Mouse (Mus musculus) heart, postnatal 36 days (tissue): Measurements from ENCODE around the gene Asxl2. TPM values are rescaled to one million over a fixed set of nuclear protein-coding genes. Genes with fewer than 3 reads are reported as not detected.

Source experiments
- DNase-seq, 2 experiments: peaks; one replicate each; pipeline ENCODE4 v3.0.0; 2021 to 2022
- intact Hi-C: fragments of 180-260 bp; cut with DNase I; formaldehyde crosslinking; loops from one replicate; pipeline ENCODE4 v1.15.1; 2025
- total RNA-seq, 2 experiments: library from RNA; stranded (reverse); gene quantifications; 2 replicates each; pipeline ENCODE4 v1.2.3; 2021

The Asxl2 gene
- total RNA-seq, 2 experiments from 2014 or later = 24.0 to 28.1 TPM

DNA sequence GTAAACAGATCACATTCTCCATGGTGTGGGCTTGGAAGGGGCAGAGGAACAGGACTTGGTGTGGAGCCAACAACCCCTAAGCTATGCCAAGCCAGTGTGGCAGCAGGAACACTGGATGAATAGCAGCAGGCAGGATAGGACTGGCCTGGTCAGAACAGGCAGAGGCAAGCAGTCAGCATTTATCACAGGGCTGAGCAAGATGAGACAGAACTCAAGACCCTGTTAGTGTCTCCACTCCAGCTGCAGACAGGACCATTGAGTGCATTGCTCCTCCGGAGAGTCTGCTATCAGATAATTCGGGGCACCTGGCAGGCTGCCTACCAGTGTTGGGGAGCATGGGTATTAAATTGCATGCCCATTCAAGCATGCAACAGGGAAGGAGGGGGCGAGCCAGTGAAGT is 111.0 kb downstream of the Asxl2 start:
- intact Hi-C loops = no loop called here
- DNase-seq = no peak

GRCm38 (mm10) chr12:3538036-3538435 is 111.4 kb downstream of the Asxl2 start:
- intact Hi-C loops = no loop called here
- DNase-seq = no peak

GRCm38 (mm10) chr12:3539605-3540004 is 112.9 kb downstream of the Asxl2 start:
- intact Hi-C loops = no loop called here
- no peak for DNase-seq

DNA sequence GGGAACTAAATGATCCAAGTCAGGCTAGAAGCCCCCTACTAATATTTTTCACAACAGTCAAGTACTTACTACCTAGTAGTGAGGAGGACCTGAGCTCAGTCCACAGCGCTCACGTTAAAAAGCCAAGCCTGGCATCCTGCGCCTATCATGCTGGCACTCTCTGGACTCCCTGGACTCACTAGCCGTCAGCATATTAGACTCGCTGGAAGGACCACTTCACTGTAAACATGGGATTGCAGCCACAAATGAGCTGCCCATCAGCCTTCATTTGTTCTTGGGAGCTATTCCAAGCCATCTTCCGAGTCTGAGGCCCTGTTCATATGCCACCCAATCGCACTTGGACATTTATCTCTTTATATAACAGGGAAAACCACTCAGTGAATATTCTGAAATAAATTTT is 114.2 kb downstream of the Asxl2 start:
- intact Hi-C loops = no loop called here
- DNase-seq = no peak

GRCm38 (mm10) chr12:3545451-3545850 is 118.8 kb downstream of the Asxl2 start:
- DNase-seq = no peak
- intact Hi-C loops = no loop called here

DNA sequence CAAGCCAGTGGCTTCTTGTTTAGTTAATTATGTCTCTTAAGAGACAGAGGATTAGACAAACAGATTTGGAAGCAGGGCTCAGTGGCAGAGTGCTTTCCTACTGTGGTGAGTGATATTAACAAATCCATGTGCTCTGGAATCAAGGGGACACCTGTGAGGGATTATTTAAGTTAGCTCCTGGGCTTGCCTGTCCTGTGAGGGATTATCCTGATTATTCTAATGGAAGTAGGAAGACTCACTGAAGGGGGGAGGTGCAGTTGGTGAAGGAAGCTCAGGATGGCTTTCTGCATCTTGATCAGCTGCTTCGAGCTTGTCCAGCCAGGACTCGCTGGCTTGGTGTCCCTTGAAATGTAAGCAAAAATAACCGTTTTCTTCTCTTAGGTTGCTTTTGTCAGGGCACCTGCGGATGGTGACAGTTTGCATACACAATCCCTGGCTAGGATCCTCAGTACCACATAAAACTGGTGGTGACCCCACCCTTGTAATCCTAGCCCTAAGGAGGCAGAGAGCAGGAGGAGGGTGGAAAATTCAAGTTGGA is 119.5 kb downstream of the Asxl2 start:
- DNase-seq = no peak
- intact Hi-C loops = no loop called here

DNA sequence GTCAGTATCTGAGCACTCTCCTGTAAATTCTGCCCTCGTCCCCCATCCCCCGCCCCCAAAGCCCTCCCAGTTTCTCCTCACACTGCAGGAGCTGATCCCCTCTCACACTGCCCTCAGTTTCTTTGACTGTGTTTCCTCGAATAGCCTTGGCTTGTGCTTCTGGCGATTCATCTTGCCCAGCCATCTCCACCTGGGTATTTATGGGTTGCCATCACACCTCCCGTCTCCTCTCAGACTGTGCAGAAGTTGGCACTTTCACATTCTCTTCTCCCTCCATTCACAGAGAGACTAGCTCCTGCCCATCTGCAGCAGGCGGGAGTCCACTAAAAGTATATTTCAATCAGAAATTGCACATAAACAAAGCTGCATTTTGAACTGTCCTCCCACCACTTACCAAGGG is 120.1 kb downstream of the Asxl2 start:
- intact Hi-C loops = no loop called here
- DNase-seq = no peak

DNA sequence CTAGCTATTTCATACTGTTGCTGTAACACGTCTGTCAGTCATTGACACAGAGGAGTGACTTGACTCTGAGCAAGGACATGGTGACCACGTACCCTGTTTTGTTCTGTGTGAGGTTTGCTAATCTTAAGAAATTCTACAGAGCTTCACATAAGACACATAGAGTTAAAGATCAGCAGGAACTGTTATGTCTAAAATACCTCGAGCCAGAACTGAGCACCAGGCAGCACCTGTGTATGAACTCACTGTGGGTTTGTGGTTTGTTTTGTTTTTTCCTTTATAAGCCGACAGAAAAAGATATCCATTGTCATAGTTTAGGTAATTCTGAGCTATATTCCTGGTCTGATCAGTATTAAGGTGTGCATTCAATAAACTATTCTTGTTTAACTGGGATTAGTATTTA is 120.8 kb downstream of the Asxl2 start:
- intact Hi-C loops = no loop called here
- DNase-seq = no peak

DNA sequence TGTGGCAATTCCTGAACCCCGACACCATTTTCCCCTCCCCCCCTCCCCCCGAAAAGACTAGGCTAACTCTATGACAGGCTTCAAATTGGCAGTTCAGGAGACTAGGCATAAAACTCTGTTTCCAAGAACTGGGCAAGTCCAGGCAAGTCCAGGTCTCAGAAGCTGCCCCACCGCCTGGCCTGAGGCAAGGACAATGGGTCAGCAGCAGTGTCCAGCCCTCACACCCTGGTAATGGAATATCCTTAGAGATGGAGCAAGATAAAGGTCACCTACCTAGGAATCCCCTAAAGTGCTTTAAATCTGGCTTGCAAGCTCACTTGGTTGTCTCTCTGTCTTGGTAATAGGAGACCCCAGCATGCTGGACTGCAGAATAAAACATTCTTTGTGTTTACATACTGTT is 121.3 kb downstream of the Asxl2 start:
- no peak for DNase-seq
- intact Hi-C loops = no loop called here

DNA sequence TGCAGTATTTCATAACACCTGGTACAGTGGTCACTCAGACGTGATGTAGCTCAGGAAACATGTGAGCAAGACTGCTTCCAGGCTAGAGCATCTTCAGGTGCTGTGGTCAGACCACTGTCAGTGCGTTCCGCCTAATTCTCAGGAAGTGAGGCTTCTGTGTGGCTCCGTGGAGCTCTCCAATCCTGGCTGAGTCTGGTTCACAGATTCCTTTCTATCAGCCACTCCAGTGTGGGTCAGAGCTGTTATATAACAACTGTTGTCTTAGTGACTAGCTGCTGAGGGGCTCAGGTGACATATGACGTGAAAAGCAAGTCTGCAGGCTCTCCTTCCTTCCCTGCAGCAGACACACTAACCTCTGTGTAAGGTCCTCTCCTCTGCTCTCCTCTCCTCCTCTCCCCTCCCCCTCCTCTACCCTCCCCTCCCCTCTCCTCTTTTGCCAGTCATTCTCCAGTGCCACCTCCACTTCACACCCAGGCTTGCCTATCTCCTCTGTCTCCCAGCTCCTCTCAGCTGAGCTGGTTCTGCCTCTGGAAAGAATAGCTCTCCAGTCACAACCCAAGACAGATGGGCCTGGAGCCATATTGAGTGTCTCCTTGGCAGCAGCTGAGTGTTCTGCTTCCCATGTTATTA is 122.0 kb downstream of the Asxl2 start:
- no peak for DNase-seq
- intact Hi-C loops = no loop called here

DNA sequence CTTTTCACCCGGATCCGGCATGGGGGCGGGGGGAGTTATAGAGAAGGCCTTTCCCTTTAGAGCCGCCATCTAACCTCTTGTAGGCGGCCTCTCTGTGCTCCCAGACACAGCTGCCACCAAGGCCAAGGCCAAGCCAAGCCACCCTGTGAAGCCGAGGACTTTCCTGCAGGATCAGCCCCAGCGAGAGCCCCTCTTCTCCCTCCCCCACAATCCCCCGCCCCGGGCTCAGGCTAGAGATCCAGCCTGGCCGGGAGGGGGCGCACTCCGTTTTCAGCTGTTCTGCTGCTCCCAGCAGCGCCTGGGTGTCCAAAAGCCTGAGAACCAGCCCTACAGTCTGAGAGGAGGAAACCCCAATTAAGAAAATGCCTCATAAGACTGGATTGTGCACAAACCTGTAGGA is 123.6 kb downstream of the Asxl2 start:
- no peak for DNase-seq
- intact Hi-C loops = no loop called here

Other genes starting within 250 kb of the Asxl2 start
- gene Rab10, start 116.9 kb upstream of the Asxl2 start, total RNA-seq = 100 to 1,000 TPM; 123 to 128 TPM
- 1 to 10 TPM; 4.4 to 5.3 TPM for gene Kif3c, start 61.7 kb upstream of the Asxl2 start, total RNA-seq
- 1 to 10 TPM; 5.8 to 6.7 TPM for gene Dtnb, start 145.5 kb downstream of the Asxl2 start, total RNA-seq